Mouse (Mus musculus) midbrain, postnatal 0 days (tissue): ENCODE measurements around the gene Lrp10. TPM values are rescaled to one million over a fixed set of nuclear protein-coding genes. Genes with fewer than 3 reads are reported as not detected.

Experiments used
- ATAC-seq: fragments of 200-750 bp; cut with Nextera tagmentation; 2 replicates; pipeline ENCODE4 v1.8.0; 2017; ENCODE audit warnings: moderate number of reproducible peaks, mild to moderate bottlenecking, moderate TSS enrichment, moderate library complexity; ENCODE audit not compliant: low FRiP score
- DNase-seq: peaks from one replicate; pipeline ENCODE4 v3.0.0-alpha.2; 2015; ENCODE audit warnings: low spot score
- H3K27ac ChIP-seq: fragments of 300-500 bp; sonication (generic); 2 replicates; pipeline ENCODE4 v1.5.1; 2014; ENCODE audit warnings: low read depth, mild to moderate bottlenecking, low read length, mixed read lengths
- H3K27me3 ChIP-seq: fragments of 300-500 bp; sonication (generic); 2 replicates; pipeline ENCODE4 v1.6.1; 2014; ENCODE audit warnings: low read length, control low read depth, mixed read lengths; ENCODE audit not compliant: insufficient read depth
- H3K36me3 ChIP-seq: fragments of 300-500 bp; sonication (generic); 2 replicates; pipeline ENCODE4 v1.6.1; 2014; ENCODE audit warnings: low read length, control low read depth, mixed read lengths; ENCODE audit not compliant: insufficient read depth
- H3K4me1 ChIP-seq: fragments of 300-500 bp; sonication (generic); 2 replicates; pipeline ENCODE4 v1.6.1; 2014; ENCODE audit warnings: mild to moderate bottlenecking, control low read depth, antibody characterized with exemption, low read length, mixed read lengths; ENCODE audit not compliant: insufficient read depth
- H3K4me2 ChIP-seq: fragments of 300-500 bp; sonication (generic); 2 replicates; pipeline ENCODE4 v1.6.1; 2014; ENCODE audit warnings: low read depth, mild to moderate bottlenecking, low read length, mixed read lengths; ENCODE audit not compliant: poor library complexity, severe bottlenecking
- H3K4me3 ChIP-seq: fragments of 300-500 bp; sonication (generic); 2 replicates; pipeline ENCODE4 v1.5.1; 2014; ENCODE audit warnings: low read depth, mild to moderate bottlenecking, low read length, moderate library complexity
- H3K9ac ChIP-seq: fragments of 300-500 bp; sonication (generic); replicated peaks from 2 replicates; pipeline ENCODE4 v1.6.1; 2014; ENCODE audit warnings: mild to moderate bottlenecking, low read length, moderate library complexity, mixed read lengths; ENCODE audit not compliant: poor library complexity, severe bottlenecking
- H3K9me3 ChIP-seq: fragments of 300-500 bp; sonication (generic); 2 replicates; pipeline ENCODE4 v1.6.1; 2016; ENCODE audit warnings: low read length, control low read depth
- CTCF ChIP-seq: IDR thresholded peaks from 2 replicates; pipeline ENCODE4 v1.5.1; 2016; ENCODE audit warnings: antibody characterized with exemption, mild to moderate bottlenecking
- WGBS: fragments of 180-500 bp; shearing (Covaris S2); extraction: QIAGEN DNeasy Blood & Tissue Kit; methylation state at CpG from one replicate; pipeline ENCODE4 v1.1.7; 2014; 5-methylcytosine and 5-hydroxymethylcytosine counted together
- polyA plus RNA-seq: library from polyadenylated mRNA; unstranded; fragments of >200 nt; fragmentation: Nextera tagmentation; extraction: Ambion mirVana; gene quantifications from 2 replicates; pipeline ENCODE4 v1.2.1, GENCODE M21; 2015
- total RNA-seq: library from RNA; depleted of rRNA; stranded (reverse); fragments of >200 nt; gene quantifications from 2 replicates; pipeline ENCODE4 v1.2.3, GENCODE M21; 2014

Gene Lrp10
- total and polyA plus RNA-seq, 2 experiments from 2014 or later = 29.7 to 42.1 TPM

GRCm38 (mm10) chr14:54494234-54494633 lies 30.3 kb downstream of the Lrp10 start:
- Histone ChIP-seq H3K27ac (no peak overlapping the region), H3K4me3 (no peak overlapping the region), H3K36me3 (no peaks in the 10 kb centered on the region), H3K4me2 (no peak overlapping the region), H3K27me3 (no peaks in the 10 kb centered on the region), H3K4me1 (no peaks in the 10 kb centered on the region), H3K9ac (no peak overlapping the region), H3K9me3 (no peaks in the 10 kb centered on the region)
- ATAC-seq (no peak), DNase-seq (peak; percentile 75)
- TF ChIP-seq CTCF = peak; percentile 85
- WGBS = 1% methylated on average over 3 of the region's 3 CpGs

DNA sequence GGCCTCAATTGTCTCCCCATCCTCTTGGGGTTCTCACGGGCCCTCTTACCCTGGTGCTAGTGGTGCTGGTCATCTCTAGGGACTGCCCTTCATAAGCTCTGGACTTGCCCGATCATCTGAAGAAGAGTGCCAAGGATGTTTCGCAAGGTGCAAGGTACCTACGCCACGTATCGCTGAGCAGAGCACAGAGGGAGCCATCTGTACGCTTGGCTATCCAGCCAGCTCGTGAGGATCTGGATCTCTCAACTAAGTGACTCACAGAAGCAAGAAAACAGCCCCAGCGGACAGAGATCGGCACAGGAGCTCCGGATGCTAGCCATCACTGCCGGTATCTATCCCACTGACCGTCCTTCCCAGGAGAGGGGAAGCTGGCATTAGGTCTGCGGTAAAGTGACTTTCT lies 32.8 kb downstream of the Lrp10 start:
- WGBS = 86% methylated on average over 14 of the region's 14 CpGs
- Histone ChIP-seq H3K9ac (no peak overlapping the region), H3K4me2 (no peak overlapping the region), H3K36me3 (no peaks in the 10 kb centered on the region), H3K27me3 (no peaks in the 10 kb centered on the region), H3K4me3 (no peak overlapping the region), H3K9me3 (no peaks in the 10 kb centered on the region), H3K4me1 (no peaks in the 10 kb centered on the region), H3K27ac (no peak overlapping the region)
- TF ChIP-seq CTCF = no peak
- ATAC-seq (no peak), DNase-seq (no peak)

- Histone ChIP-seq H3K36me3 (no peaks in the 10 kb centered on the region), H3K9ac (no peak overlapping the region)
- no peak for ATAC-seq
These were observed 35.4 kb downstream of the Lrp10 start for GRCm38 (mm10) chr14:54499330-54499729.

DNA sequence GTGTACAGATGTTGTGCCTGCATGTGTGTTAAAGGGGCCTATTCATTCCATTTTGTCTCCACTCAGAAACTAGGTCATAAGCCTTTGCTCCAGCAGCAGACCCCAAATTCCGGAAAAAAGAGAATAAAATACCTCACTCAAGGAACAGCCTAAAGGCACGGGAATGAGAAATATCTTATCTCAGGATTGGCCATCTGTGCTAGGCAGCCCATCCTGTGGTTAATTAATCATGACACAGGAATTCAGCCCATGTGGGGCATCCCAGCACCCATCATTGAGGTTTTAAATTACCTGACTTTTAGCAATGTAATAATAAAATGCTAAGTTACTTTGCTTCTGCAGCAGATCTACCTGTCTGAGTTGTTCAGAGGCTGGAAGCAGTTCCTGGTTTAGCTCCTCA lies 37.4 kb downstream of the Lrp10 start:
- no peak for TF ChIP-seq CTCF
- H3K36me3 ChIP-seq = peaks cover under 1% of the 10 kb centered on the region; the same call in 1 of the 2 replicates
- no peak overlapping the region for H3K4me2 ChIP-seq
- ATAC-seq (no peak), DNase-seq (no peak)
- no peak overlapping the region for H3K27ac ChIP-seq
- H3K9me3 ChIP-seq = 0 out of 2 replicates have a peak, but pooled peaks cover 3% of the 10 kb centered on the region
- no peaks in the 10 kb centered on the region for H3K27me3 ChIP-seq
- no peak overlapping the region for H3K4me3 ChIP-seq
- no peaks in the 10 kb centered on the region for H3K4me1 ChIP-seq
- WGBS = 83% methylated on average over 2 of the region's 2 CpGs
- H3K9ac ChIP-seq = no peak overlapping the region

More at GRCm38 (mm10) chr14:54499330-54499729, 35.4 kb downstream of the Lrp10 start:
- Histone ChIP-seq H3K4me3 (no peak overlapping the region), H3K4me1 (no peaks in the 10 kb centered on the region), H3K27me3 (no peaks in the 10 kb centered on the region), H3K27ac (no peak overlapping the region), H3K9me3 (0 out of 2 replicates have a peak, but pooled peaks cover 3% of the 10 kb centered on the region), H3K4me2 (no peak overlapping the region)
- 76% methylated on average over 2 of the region's 2 CpGs for WGBS
- DNase-seq = no peak
- no peak for TF ChIP-seq CTCF

DNA sequence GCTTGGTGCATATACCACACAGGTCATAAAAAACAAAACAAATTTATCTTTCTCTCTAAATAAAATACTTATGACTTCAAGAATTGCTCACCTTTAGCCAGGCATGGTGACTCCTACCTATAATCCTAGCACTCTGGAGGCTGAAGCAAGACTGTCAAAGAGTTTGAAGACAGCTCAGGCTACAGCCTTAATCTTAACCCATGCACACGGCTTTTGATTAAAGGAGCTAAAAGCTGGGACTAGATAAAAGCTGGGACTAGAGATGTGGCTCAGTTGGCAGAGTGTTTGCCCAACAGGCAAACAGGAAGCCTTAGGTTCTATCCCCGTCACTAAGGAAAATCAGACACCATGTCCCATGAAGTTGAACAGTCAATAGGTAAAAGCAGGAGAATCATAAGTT lies 39.2 kb downstream of the Lrp10 start:
- ATAC-seq (no peak), DNase-seq (no peak)
- Histone ChIP-seq H3K9ac (no peak overlapping the region), H3K4me1 (no peaks in the 10 kb centered on the region), H3K4me2 (no peak overlapping the region), H3K27ac (no peak overlapping the region), H3K4me3 (no peak overlapping the region), H3K27me3 (no peaks in the 10 kb centered on the region), H3K9me3 (0 out of 2 replicates have a peak, but pooled peaks cover 3% of the 10 kb centered on the region), H3K36me3 (peaks cover 15% of the 10 kb centered on the region)
- TF ChIP-seq CTCF = no peak
- 77% methylated on average over 2 of the region's 2 CpGs for WGBS

GRCm38 (mm10) chr14:54509774-54510173 lies 45.8 kb downstream of the Lrp10 start:
- no peak overlapping the region for H3K4me2 ChIP-seq

More at GRCm38 (mm10) chr14:54509774-54510173, 45.8 kb downstream of the Lrp10 start:
- Histone ChIP-seq H3K9ac (no peak overlapping the region), H3K36me3 (peaks cover 75% of the 10 kb centered on the region), H3K27me3 (no peaks in the 10 kb centered on the region), H3K4me1 (no peaks in the 10 kb centered on the region), H3K27ac (no peak overlapping the region), H3K4me3 (no peak overlapping the region), H3K9me3 (no peaks in the 10 kb centered on the region)
- WGBS = 92% methylated on average over 9 of the region's 9 CpGs
- DNase-seq (no peak), ATAC-seq (no peak)
- no peak for TF ChIP-seq CTCF
